In the genomic region with DNA sequence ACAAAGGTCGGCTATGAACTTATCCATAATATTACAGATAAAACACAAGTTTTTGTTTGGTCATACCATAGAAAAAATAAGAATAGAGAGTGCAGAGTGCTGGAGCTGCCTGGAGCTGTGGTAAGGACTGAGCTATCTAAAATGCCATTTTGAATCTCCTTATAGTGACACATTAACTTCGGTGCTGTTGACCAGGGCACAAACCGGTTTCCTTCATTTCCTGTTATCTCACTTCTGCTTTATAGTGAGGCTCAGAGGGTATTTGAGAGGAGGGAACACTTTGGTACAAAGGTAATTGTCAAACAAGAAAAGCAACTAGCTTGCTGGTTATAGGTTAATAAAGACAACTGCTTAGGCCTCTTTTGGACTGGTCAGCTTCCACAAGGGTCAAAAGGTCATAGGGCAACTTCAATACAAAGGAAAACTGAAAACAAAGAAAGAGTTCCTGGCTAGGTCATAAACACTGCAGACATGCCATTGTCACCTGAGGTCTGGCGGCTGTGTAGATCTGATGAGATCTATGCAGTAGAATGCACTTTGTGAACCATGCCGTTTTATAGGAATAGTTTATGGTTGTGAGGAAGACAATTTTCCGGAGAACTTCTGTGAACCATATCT, we compare ENCODE assay signal across 15 mouse cellular contexts.
DNase-seq lines count a peak whose midpoint lies in the region; ATAC-seq and TF ChIP-seq lines count a peak whose summit lies in the region.
"Had no signal": no experiment of that assay in that cellular context is flagged by ENCODE, and none has a peak within 500 bp of the region (broad histone marks: within the 10 kb centered on the region; RNA-seq: fewer than 3 reads in every experiment).

No protein-coding gene starts in this region.

- ATAC-seq in intestine, embryonic 14.5 days (replicated peaks; ENCODE audit: low FRiP score, low TSS enrichment, low read depth) = peak; percentile 69
- ATAC-seq in liver, embryonic 15.5 days (ENCODE audit: insufficient read depth) = peak; percentile 38; the same call in 1 of the 2 replicates
- ATAC-seq in stomach, postnatal 0 days (ENCODE audit: low FRiP score, low TSS enrichment) = peak; percentile 94
- ATAC-seq in forebrain, embryonic 16.5 days = no peak
- ATAC-seq: forebrain, embryonic 14.5 days had no signal

- TF ChIP-seq EP300 in stomach, postnatal 0 days (optimal IDR thresholded peaks at IDR 0.05) = no peak

- peak; percentile 2 to 10 for DNase-seq in kidney, postnatal 36 days
- DNase-seq in kidney, adult 11 months = no peak
- DNase-seq in intestine, embryonic 14.5 days (ENCODE audit: low spot score) = peak; percentile 51
- DNase-seq in stomach, postnatal 0 days (ENCODE audit: low spot score) = peak; percentile 42
- no peak for DNase-seq in gastrocnemius, postnatal 10 days
- DNase-seq: adrenal gland, postnatal 10 days; cerebellum, adult 9-10 months; embryo, embryonic 11 days; gastrocnemius, adult 2 months; heart, postnatal 10 days had no signal

- no peak for TF ChIP-seq CTCF in stomach, postnatal 0 days (IDR thresholded peaks at IDR 0.05; ENCODE audit: low read depth)

- no peak overlapping the region for H3K4me2 ChIP-seq in intestine, embryonic 14.5 days (ENCODE audit: low read length)
- no peak overlapping the region for H3K4me2 ChIP-seq in liver, embryonic 15.5 days
- H3K4me2 ChIP-seq in stomach, postnatal 0 days (replicated peaks; ENCODE audit: low read depth) = no peak overlapping the region
- H3K4me2 ChIP-seq in forebrain, embryonic 16.5 days (ENCODE audit: low read length) = no peak overlapping the region
- H3K4me2 ChIP-seq: hindbrain, embryonic 15.5 days; neural tube, embryonic 13.5 days had no signal

- H3K9me3 ChIP-seq in intestine, embryonic 14.5 days (ENCODE audit: control insufficient read depth, low read length) = no peaks in the 10 kb centered on the region
- no peaks in the 10 kb centered on the region for H3K9me3 ChIP-seq in liver, embryonic 15.5 days (replicated peaks)
- H3K9me3 ChIP-seq in stomach, postnatal 0 days (ENCODE audit: control insufficient read depth, low read length) = no peaks in the 10 kb centered on the region
- no peaks in the 10 kb centered on the region for H3K9me3 ChIP-seq in forebrain, embryonic 16.5 days (ENCODE audit: control insufficient read depth, low read length)
- H3K9me3 ChIP-seq: hindbrain, embryonic 15.5 days; neural tube, embryonic 13.5 days had no signal

- H3K4me1 ChIP-seq in intestine, embryonic 14.5 days (replicated peaks; ENCODE audit: control insufficient read depth, insufficient read depth, low read length) = no peaks in the 10 kb centered on the region
- H3K4me1 ChIP-seq in liver, embryonic 15.5 days (replicated peaks) = peaks cover under 1% of the 10 kb centered on the region; the same call in 1 of the 2 replicates
- H3K4me1 ChIP-seq in stomach, postnatal 0 days (replicated peaks; ENCODE audit: control insufficient read depth, insufficient read depth) = no peaks in the 10 kb centered on the region
- no peaks in the 10 kb centered on the region for H3K4me1 ChIP-seq in forebrain, embryonic 16.5 days (replicated peaks; ENCODE audit: control insufficient read depth, insufficient read depth, low read length)
- H3K4me1 ChIP-seq: hindbrain, embryonic 15.5 days; neural tube, embryonic 13.5 days had no signal

- H3K27ac ChIP-seq in intestine, embryonic 14.5 days (ENCODE audit: low read depth) = 0 out of 2 replicates have a peak overlapping the region, but pooled peaks have one; percentile 29
- H3K27ac ChIP-seq in liver, embryonic 15.5 days (replicated peaks) = no peak overlapping the region
- 0 out of 2 replicates have a peak overlapping the region, but pooled peaks have one; percentile 41 for H3K27ac ChIP-seq in stomach, postnatal 0 days (replicated peaks)
- H3K27ac ChIP-seq in forebrain, embryonic 16.5 days (ENCODE audit: low read length) = no peak overlapping the region
- H3K27ac ChIP-seq: gastrocnemius, adult 2 months; hindbrain, embryonic 15.5 days; neural tube, embryonic 13.5 days had no signal

- no peaks in the 10 kb centered on the region for H3K27me3 ChIP-seq in intestine, embryonic 14.5 days (replicated peaks; ENCODE audit: control insufficient read depth, insufficient read depth, low read length)
- H3K27me3 ChIP-seq in liver, embryonic 15.5 days = no peaks in the 10 kb centered on the region
- no peaks in the 10 kb centered on the region for H3K27me3 ChIP-seq in stomach, postnatal 0 days (ENCODE audit: control insufficient read depth, insufficient read depth, low read length)
- no peaks in the 10 kb centered on the region for H3K27me3 ChIP-seq in forebrain, embryonic 16.5 days (replicated peaks; ENCODE audit: control insufficient read depth, insufficient read depth, low read length)
- H3K27me3 ChIP-seq: hindbrain, embryonic 15.5 days; neural tube, embryonic 13.5 days had no signal

- H3K9ac ChIP-seq in intestine, embryonic 14.5 days (ENCODE audit: low read length) = no peak overlapping the region
- no peak overlapping the region for H3K9ac ChIP-seq in liver, embryonic 15.5 days
- H3K9ac ChIP-seq in stomach, postnatal 0 days (ENCODE audit: low read length) = no peak overlapping the region
- H3K9ac ChIP-seq in forebrain, embryonic 16.5 days (replicated peaks; ENCODE audit: low read depth, low read length) = no peak overlapping the region
- H3K9ac ChIP-seq: hindbrain, embryonic 15.5 days; neural tube, embryonic 13.5 days had no signal

- 66% methylated on average over 6 of the region's 6 CpGs for WGBS in intestine, embryonic 14.5 days
- WGBS in liver, embryonic 15.5 days (ENCODE audit: insufficient replicate concordance) = 40% methylated on average over 6 of the region's 6 CpGs
- 71% methylated on average over 6 of the region's 6 CpGs for WGBS in stomach, postnatal 0 days
- 80% methylated on average over 6 of the region's 6 CpGs for WGBS in forebrain, embryonic 16.5 days

- no peaks in the 10 kb centered on the region for H3K36me3 ChIP-seq in intestine, embryonic 14.5 days (ENCODE audit: control insufficient read depth, insufficient read depth, low read length)
- H3K36me3 ChIP-seq in liver, embryonic 15.5 days (replicated peaks) = no peaks in the 10 kb centered on the region
- no peaks in the 10 kb centered on the region for H3K36me3 ChIP-seq in stomach, postnatal 0 days (ENCODE audit: control insufficient read depth, insufficient read depth, low read length)
- no peaks in the 10 kb centered on the region for H3K36me3 ChIP-seq in forebrain, embryonic 16.5 days (ENCODE audit: control insufficient read depth, insufficient read depth)
- H3K36me3 ChIP-seq: hindbrain, embryonic 15.5 days; neural tube, embryonic 13.5 days had no signal

- H3K4me3 ChIP-seq in intestine, embryonic 14.5 days (ENCODE audit: low read depth, low read length) = no peak overlapping the region
- no peak overlapping the region for H3K4me3 ChIP-seq in liver, embryonic 15.5 days (replicated peaks)
- no peak overlapping the region for H3K4me3 ChIP-seq in stomach, postnatal 0 days (ENCODE audit: low read depth, low read length)
- H3K4me3 ChIP-seq in forebrain, embryonic 16.5 days (replicated peaks; ENCODE audit: low read length) = no peak overlapping the region
- H3K4me3 ChIP-seq: gastrocnemius, adult 2 months; hindbrain, embryonic 15.5 days; neural tube, embryonic 13.5 days had no signal

Comparison
In these comparisons a context has a peak if more than half of its experiments do, and no peak if none do; other contexts are left out.
1. DNase-seq: peak in kidney, postnatal 36 days (2 of 2), intestine, embryonic 14.5 days (single experiment) and stomach, postnatal 0 days (single experiment); none in kidney, adult 11 months (single experiment) and gastrocnemius, postnatal 10 days (single experiment).
2. H3K27ac ChIP-seq: peak in intestine, embryonic 14.5 days (single experiment) and stomach, postnatal 0 days (single experiment); none in liver, embryonic 15.5 days (single experiment) and forebrain, embryonic 16.5 days (single experiment).